Mouse (Mus musculus) hindbrain, embryonic 10.5 days (tissue): ENCODE measurements around the gene Hoxd12. TPM values are rescaled to one million over a fixed set of nuclear protein-coding genes. Genes with fewer than 3 reads are reported as not detected.
A peak's percentile ranks its signal among the peaks of the same experiment; 100 is the strongest.

Source experiments
- DNase-seq: peaks from one replicate; pipeline ENCODE4 v3.0.0-alpha.2; 2017; ENCODE audit warnings: low spot score
- H3K27ac ChIP-seq: fragments of 300-500 bp; sonication (generic); 2 replicates; pipeline ENCODE4 v1.5.1; 2016; ENCODE audit warnings: mild to moderate bottlenecking, moderate library complexity
- H3K27me3 ChIP-seq: fragments of 300-500 bp; sonication (generic); 2 replicates; pipeline ENCODE4 v1.6.1; 2016; ENCODE audit warnings: mild to moderate bottlenecking; ENCODE audit not compliant: poor library complexity, insufficient read depth, severe bottlenecking
- H3K36me3 ChIP-seq: fragments of 300-500 bp; sonication (generic); 2 replicates; pipeline ENCODE4 v1.6.1; 2016; ENCODE audit warnings: mild to moderate bottlenecking, moderate library complexity
- H3K4me1 ChIP-seq: fragments of 300-500 bp; sonication (generic); replicated peaks from 2 replicates; pipeline ENCODE4 v1.6.1; 2016; ENCODE audit warnings: mild to moderate bottlenecking
- H3K4me3 ChIP-seq: fragments of 300-500 bp; sonication (generic); 2 replicates; pipeline ENCODE4 v1.5.1; 2016; ENCODE audit warnings: mild to moderate bottlenecking, moderate library complexity
- H3K9me3 ChIP-seq: fragments of 300-500 bp; sonication (generic); 2 replicates; pipeline ENCODE4 v1.6.1; 2016; ENCODE audit warnings: mild to moderate bottlenecking, moderate library complexity
- WGBS: fragments of 180-500 bp; shearing (Covaris S2); methylation state at CpG from one replicate; pipeline ENCODE4 v1.1.7; 2016; 5-methylcytosine and 5-hydroxymethylcytosine counted together
- polyA plus RNA-seq: library from polyadenylated mRNA; unstranded; fragments of >200 nt; fragmentation: Nextera tagmentation; extraction: Ambion mirVana; gene quantifications from 2 replicates; pipeline ENCODE4 v1.2.1, GENCODE M21; 2016

Hoxd12 gene
- polyA plus RNA-seq, 1 experiment from 2014 or later: not detected

DNA sequence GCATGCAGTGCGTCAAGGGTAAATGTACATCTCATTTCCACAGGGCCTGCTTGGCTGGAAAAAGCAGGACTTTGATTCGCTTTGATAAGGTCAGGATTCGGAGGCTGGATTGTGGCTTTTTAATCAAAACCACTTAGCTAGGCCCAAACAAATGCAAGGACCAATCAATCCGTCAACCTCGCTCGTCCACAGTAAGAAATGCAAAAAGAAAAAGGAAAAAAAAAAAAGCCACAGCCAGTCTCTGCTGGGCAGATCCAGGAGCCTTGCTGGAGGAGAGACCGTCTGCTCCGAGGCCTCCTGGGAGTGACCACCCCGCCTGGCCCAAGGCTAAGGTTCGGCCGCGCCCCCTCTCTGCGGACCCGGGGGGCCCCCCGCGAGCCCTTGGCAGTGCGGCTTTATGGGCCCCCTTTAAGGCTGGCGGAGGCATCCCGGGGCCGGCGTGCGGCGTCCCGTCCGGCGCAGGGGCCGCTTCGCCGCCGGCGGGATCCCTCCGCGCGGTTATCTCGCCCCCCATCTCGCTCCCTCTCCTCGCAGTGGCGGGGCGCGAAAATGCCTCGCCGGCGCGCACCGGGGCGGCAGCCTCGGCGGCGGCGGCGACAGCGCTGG is 29.7 kb downstream of the Hoxd12 start, which contains the start of gene Hoxd8:
TSS of gene Hoxd8 (plus strand) at position 223 of the 606 bp plus-strand sequence.
- peaks cover 17% of the 10 kb centered on the region for H3K4me1 ChIP-seq
- under 1% methylated on average over 43 of the region's 52 CpGs for WGBS
- H3K27ac ChIP-seq: no peak within 1 kb of the TSS
- no peaks in the 10 kb centered on the region for H3K9me3 ChIP-seq
- peak; percentile 69 for DNase-seq
- H3K36me3 ChIP-seq: no peaks in the 10 kb centered on the region
- H3K4me3 ChIP-seq: peak within 1 kb of the TSS; percentile 46
- peaks cover 100% of the 10 kb centered on the region for H3K27me3 ChIP-seq

DNA sequence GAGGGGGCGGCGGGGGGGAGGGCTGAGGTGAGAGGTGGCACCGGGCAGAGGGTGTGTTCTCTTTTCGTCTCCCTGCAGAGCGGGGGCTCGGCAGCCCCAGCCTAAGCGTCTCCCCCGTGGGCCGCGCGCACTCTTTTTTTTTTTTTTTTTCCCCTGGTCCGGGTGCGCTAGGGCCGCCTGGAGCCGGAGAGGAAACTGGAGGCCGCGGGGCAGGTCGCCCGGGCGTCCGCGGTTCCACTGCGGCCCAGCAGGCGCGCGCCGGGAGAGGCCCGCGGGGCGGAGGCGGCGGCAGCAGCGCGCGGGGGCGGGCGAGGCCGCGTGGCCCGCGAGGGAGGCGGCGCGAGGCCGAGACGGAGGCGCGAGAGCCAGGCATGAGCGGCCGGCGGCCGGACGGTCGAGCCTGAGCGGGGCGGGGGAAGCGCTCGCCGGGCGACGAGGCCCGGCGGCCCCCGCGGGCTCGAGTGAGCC is 30.2 kb downstream of the Hoxd12 start:
- Histone ChIP-seq H3K27me3 (peaks cover 100% of the 10 kb centered on the region), H3K9me3 (no peaks in the 10 kb centered on the region), H3K4me1 (peaks cover 17% of the 10 kb centered on the region), H3K4me3 (peak overlapping the region; percentile 46), H3K27ac (no peak overlapping the region), H3K36me3 (no peaks in the 10 kb centered on the region)
- peak; percentile 57 for DNase-seq
- WGBS: under 1% methylated on average over 57 of the region's 66 CpGs

DNA sequence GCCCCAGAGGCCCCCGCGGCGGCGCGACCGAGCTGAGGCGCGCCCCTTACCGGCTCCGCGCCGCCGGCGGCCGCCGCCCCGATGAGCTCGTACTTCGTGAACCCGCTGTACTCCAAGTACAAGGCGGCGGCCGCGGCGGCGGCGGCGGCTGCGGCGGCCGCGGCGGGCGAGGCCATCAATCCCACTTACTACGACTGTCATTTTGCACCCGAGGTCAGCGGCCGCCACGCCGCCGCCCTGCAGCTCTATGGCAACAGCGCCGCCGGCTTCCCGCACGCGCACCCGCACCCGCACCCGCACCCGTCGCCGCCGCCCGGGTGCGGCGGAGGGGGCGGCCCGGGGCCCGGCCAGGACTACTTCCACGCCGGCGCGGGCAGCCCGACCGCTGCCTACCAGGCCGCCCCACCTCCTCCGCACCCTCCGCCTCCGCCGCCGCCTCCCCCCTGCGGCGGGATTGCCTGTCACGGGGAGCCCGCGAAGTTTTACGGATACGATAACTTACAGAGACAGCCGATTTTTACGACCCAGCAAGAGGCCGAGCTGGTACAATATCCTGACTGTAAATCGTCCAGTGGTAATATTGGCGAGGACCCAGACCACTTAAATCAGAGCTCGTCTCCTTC is 30.8 kb downstream of the Hoxd12 start:
- peaks cover 100% of the 10 kb centered on the region for H3K27me3 ChIP-seq
- no peaks in the 10 kb centered on the region for H3K9me3 ChIP-seq
- DNase-seq: peak; percentile 72
- H3K36me3 ChIP-seq: no peaks in the 10 kb centered on the region
- peak overlapping the region; percentile 46 for H3K4me3 ChIP-seq
- peaks cover 16% of the 10 kb centered on the region for H3K4me1 ChIP-seq
- under 1% methylated on average over 85 of the region's 85 CpGs for WGBS
- no peak overlapping the region for H3K27ac ChIP-seq

DNA sequence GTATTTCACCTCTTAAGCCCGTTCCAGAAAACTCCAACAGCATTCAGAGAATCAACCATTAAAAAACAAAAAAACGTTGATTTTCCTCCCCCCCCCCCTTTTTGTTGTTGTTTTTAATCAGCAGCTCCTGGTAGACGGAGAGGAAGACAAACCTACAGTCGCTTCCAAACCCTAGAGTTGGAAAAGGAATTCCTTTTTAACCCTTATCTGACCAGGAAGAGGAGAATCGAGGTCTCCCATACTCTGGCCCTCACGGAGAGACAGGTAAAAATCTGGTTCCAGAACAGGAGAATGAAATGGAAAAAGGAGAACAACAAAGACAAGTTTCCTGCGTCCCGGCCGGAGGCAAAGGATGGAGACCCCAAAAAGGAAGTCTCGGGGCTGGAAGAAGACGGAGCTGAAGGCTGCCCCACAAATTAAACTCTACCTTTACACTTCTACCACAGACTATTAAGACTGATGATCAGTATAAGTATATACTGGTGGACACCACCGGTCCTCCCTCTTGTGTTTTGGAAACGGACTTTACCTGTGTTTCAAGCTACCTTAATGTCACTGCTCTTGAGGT is 31.7 kb downstream of the Hoxd12 start:
- Histone ChIP-seq H3K27ac (no peak overlapping the region), H3K36me3 (no peaks in the 10 kb centered on the region), H3K4me1 (peaks cover 14% of the 10 kb centered on the region), H3K4me3 (no peak overlapping the region), H3K9me3 (no peaks in the 10 kb centered on the region), H3K27me3 (peaks cover 100% of the 10 kb centered on the region)
- 2% methylated on average over 13 of the region's 13 CpGs for WGBS
- peak; percentile 25 for DNase-seq

DNA sequence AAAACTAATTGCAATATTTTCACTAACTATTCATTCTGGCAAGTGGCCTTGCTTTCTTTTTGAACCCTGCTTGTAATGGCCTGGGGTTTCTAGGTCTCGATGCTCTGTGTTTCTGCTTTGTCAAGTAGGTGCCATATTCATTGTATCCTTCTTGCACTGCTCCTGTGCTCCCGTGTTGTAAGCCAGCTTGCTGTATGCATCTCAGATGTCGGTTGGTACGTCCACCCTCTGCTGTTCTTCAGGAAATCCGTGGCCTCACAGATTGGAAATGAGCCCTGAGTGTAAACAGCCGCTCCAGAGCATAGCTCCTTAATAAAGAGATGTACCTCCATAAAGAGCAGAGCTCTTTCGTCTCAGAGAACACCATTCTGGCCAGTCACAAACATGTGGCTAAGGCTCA is 32.8 kb downstream of the Hoxd12 start:
- H3K4me3 ChIP-seq: no peak overlapping the region
- peaks cover 20% of the 10 kb centered on the region for H3K4me1 ChIP-seq
- peaks cover 100% of the 10 kb centered on the region for H3K27me3 ChIP-seq
- no peak overlapping the region for H3K27ac ChIP-seq
- no peaks in the 10 kb centered on the region for H3K36me3 ChIP-seq
- H3K9me3 ChIP-seq: no peaks in the 10 kb centered on the region
- DNase-seq: no peak
- WGBS: 4% methylated on average over 7 of the region's 7 CpGs

DNA sequence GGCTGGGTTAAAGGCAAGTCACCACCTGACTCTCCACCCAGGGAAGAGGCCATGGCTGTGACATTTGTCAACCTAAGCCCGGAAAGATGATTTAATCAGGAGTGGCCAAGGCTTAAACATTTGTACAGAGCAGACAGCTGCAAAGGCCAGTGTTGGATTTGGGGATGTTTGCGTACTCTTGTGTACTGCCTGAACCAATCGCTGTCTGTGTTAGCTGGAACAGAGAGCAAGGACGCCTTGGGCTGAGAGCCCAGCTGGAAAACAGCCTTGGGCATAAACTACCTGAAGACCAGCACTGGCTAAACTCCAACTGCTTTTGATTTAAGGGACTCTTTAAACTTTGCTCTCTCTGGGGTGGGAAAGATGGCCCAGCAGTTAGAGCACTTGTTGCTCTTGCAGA is 33.9 kb downstream of the Hoxd12 start:
- no peaks in the 10 kb centered on the region for H3K36me3 ChIP-seq
- H3K27ac ChIP-seq: no peak overlapping the region
- H3K9me3 ChIP-seq: no peaks in the 10 kb centered on the region
- no peak overlapping the region for H3K4me3 ChIP-seq
- WGBS: 7% methylated on average over 4 of the region's 4 CpGs
- DNase-seq: peak; percentile 29
- peaks cover 20% of the 10 kb centered on the region for H3K4me1 ChIP-seq
- peaks cover 100% of the 10 kb centered on the region for H3K27me3 ChIP-seq

DNA sequence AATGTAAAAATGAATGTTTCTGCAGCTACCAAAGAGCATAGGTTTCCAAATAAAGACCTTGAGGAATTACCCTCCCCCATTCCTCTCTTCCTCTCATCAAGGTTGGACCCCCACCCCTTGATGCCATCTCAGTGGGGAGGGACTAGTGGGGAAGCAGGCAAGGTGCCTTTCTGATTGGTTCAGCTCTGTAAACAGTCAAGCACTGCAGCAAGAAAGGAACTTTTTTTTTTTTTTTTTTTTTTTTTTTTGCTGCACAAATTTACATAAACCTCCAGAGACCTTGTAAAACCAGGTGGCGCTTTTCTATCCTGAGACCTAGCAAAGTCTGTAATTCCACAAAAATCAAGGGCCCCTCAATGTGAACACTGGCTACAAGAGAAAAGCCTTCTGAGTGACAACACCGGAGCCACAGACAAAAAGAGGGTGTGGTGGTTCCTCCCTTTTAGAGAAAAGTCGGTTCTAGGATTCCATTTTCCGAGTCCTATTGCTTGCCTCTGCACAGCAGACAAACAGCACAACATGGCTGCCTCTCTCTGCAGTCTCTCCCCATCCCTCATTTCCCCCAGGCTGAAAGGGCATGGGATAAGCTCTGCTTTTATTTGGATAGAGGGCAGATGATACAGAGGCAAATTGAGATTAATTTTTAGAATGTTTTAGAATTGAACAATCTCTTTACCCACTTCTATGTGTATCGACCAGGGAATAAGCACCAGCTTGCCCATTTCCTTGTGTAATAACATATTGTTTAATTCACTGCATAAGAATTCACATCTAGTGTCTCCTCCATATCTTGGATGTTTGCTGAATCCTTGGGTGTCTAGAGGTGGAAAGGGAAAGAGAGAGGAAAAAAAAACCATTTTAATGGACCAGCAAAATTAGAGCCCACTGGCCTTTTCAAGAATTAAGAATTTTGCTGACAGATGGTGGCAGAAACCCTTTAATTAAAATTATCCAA is 34.9 kb downstream of the Hoxd12 start:
- peaks cover 100% of the 10 kb centered on the region for H3K27me3 ChIP-seq
- DNase-seq: peak; percentile 12
- WGBS: 3% methylated on average over 5 of the region's 5 CpGs
- H3K4me1 ChIP-seq: peaks cover 17% of the 10 kb centered on the region
- no peaks in the 10 kb centered on the region for H3K9me3 ChIP-seq
- H3K4me3 ChIP-seq: no peak overlapping the region
- H3K27ac ChIP-seq: no peak overlapping the region
- H3K36me3 ChIP-seq: no peaks in the 10 kb centered on the region

DNA sequence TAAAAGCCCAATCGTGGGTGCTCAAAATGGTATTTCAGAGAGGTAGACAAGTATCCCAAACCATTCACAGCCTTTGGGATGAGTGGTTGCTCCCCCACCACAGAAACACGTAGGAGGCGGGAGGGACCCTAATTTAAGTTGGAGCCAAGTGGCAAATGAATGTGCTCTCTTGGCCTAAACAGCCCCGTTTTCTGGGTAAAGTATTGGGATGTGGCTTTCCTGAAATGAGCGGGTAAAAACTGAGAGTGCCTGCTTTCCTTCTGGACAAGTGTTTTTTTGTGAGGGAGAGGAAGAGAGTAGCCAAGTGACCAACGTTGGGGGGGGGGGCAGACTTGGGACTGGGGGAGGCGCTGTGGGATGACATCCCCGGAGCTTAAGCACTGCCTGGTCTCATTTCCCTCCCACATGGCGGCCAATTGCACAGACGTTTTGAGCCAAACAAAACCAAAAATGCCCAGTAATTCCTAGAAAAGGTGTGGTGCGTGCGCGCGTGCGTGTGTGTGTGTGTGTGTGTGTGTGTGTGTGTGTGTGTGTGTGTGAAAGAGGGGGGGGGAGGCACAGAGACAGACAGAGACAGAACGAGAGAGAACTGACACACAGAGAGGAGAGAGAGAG is 36.2 kb downstream of the Hoxd12 start:
- Histone ChIP-seq H3K27me3 (peaks cover 100% of the 10 kb centered on the region), H3K4me1 (peaks cover 8% of the 10 kb centered on the region), H3K4me3 (no peak overlapping the region), H3K27ac (no peak overlapping the region), H3K9me3 (no peaks in the 10 kb centered on the region), H3K36me3 (no peaks in the 10 kb centered on the region)
- DNase-seq: peak; percentile 38
- 1% methylated on average over 16 of the region's 16 CpGs for WGBS

DNA sequence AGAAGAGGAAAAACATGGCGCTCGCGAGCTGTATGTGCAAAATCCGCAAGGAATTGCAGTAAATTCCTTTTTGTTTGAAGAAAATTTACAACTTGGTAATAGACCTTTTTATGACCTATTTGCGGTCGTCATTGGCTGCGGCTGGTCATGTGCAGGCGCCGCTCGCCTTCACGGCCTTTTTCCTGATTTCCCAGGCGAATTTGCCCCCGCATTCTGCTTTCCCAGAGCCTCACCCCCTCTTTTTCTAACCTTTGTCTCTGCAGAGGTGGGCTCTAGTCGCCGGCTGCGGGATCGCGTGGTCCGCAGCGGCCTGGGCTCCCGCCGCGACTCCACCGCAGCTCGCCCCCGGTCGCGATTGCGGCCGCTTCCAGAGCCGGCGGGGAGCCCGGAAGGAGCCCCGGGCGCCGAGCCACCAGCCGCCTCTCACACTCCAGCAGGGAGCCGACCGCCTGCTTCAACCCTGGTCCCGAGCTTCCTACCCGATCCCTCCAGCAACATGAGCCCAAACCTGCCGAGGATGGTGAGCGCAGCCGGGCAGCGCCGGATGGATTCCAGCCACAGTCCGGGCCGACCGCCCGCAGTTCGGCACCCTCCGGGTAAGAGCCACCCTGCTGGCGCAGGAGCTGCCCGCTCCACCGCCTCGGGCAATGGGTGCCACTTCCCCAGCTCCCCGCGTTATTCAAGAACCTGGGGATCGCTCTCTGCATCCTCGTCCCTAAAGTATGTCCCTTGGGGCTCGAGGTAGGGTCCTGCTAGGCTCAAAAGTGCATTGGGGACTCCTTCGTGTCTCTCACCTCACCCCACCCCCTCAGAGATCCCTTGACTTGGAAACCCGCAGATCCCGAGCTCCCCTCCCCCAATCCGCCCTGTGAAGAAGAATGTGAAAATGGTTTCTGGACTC is 37.2 kb downstream of the Hoxd12 start, which contains the start of the genes Hoxd3 and Hoxd4:
TSS of gene Hoxd3 (plus strand) at position 207 of the 901 bp plus-strand sequence.
TSS of gene Hoxd4 (plus strand) at position 209 of the 901 bp plus-strand sequence.
- WGBS: under 1% methylated on average over 65 of the region's 65 CpGs
- H3K27me3 ChIP-seq: peaks cover 100% of the 10 kb centered on the region
- no peaks in the 10 kb centered on the region for H3K36me3 ChIP-seq
- H3K4me3 ChIP-seq: peak within 1 kb of the TSS; percentile 35
- DNase-seq: peak; percentile 58
- H3K27ac ChIP-seq: no peak within 1 kb of the TSS
- H3K4me1 ChIP-seq: peaks cover 8% of the 10 kb centered on the region
- H3K9me3 ChIP-seq: no peaks in the 10 kb centered on the region

DNA sequence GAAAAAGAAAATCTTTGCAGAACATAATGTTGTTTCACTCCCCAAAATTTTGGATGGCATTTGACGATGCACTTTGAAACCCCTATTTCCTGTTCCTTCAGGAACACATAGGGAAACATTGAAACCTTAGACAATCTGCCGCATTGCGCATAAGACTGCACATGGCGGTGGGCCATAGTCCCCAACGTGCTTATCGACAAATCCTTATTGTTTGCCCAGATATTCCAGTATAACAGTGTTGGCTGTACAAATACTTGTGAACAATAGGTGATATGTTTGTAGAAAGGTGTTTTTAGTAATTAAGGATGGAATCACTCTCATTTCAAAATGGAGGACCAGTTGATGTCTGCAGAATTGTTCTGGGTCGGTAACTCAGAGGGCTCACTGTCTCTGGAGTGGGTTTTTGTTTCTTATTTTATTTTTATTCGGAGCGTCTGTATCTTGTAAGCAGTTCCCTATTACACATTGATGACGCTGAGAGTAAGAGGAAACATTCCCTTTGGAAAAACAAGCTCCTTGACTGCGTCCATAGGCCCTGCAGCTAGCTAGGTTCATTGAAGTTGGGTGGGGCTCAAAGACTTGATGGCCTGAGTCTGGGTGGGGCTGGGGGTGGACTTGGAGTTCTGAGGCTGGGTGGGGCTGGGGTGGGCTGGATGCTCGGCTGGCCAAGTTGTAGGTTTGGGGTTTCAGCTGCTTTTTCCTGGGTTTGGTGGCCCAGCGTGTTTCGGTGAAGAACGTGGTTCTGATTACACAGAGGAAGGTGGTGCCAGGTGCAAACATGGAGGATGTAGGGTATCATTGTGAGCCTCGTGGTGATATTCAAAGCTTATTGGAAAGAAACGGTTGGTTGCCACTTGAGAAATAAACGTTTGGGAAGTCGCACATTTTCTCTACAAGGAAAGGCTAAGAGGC is 38.7 kb downstream of the Hoxd12 start:
- peak; percentile 17 for DNase-seq
- Histone ChIP-seq H3K4me1 (peaks cover 8% of the 10 kb centered on the region), H3K9me3 (no peaks in the 10 kb centered on the region), H3K36me3 (no peaks in the 10 kb centered on the region), H3K27me3 (peaks cover 100% of the 10 kb centered on the region), H3K27ac (no peak overlapping the region), H3K4me3 (no peak overlapping the region)
- WGBS: 4% methylated on average over 19 of the region's 19 CpGs
